Mouse (Mus musculus) lung, adult 2 months (tissue): Measurements from ENCODE around the gene Galnt15.

ENCODE experiments used
- CTCF ChIP-seq: fragments of 200-500 bp; IDR thresholded peaks from 2 replicates; pipeline ENCODE4 v1.5.1; 2011; ENCODE audit warnings: mild to moderate bottlenecking, low read length, control low read depth; ENCODE audit not compliant: insufficient read depth
- POLR2A ChIP-seq: fragments of 200-500 bp; IDR thresholded peaks from 2 replicates; pipeline ENCODE4 v1.6.1; 2011; ENCODE audit warnings: low read depth, mild to moderate bottlenecking, control low read depth, low read length, borderline replicate concordance; ENCODE audit errors: extremely low read depth

GRCm38 (mm10) chr14:32072807-32073206, 44.0 kb downstream of the Galnt15 start:
- no peak for TF ChIP-seq POLR2A
- no peak for TF ChIP-seq CTCF
